Mouse (Mus musculus) retina, postnatal 7 days (tissue): ENCODE results near the gene Cst11.
"Not testable (repeated sequence)": the region's sequence is repeated elsewhere in the genome, so short reads cannot be mapped to it uniquely, and the experiment has no call there.

Experiments used
- DNase-seq: peaks from one replicate; pipeline ENCODE4 v3.0.0-alpha.2; 2012; ENCODE audit warnings: low read depth, low spot score

Cst11 gene

GRCm38 (mm10) chr2:148771397-148771796 is at the start of gene Cst11:
Cst11 (minus strand) TSS chr2:148771497.
- DNase-seq = not testable (repeated sequence)

GRCm38 (mm10) chr2:148819909-148820308 is 48.6 kb upstream of the Cst11 start, which contains the start of gene Cst13:
Cst13 (plus strand) TSS chr2:148820081.
- no peak for DNase-seq

GRCm38 (mm10) chr2:148806696-148807095 is 35.4 kb upstream of the Cst11 start:
- DNase-seq = no peak

GRCm38 (mm10) chr2:148801491-148801921 is 30.2 kb upstream of the Cst11 start:
- no peak for DNase-seq

- no peak for DNase-seq
These were observed 27.2 kb upstream of the Cst11 start, which contains the start of gene Cst8 for GRCm38 (mm10) chr2:148798485-148798884. Cst8 (plus strand) TSS chr2:148798785.

- no peak for DNase-seq
These were observed 17.8 kb upstream of the Cst11 start, which contains the start of gene Cst12 for GRCm38 (mm10) chr2:148789142-148789541. Cst12 (plus strand) TSS chr2:148789361.

- DNase-seq = no peak
These were observed 10.4 kb upstream of the Cst11 start, which contains the start of gene 8030411F24Rik for GRCm38 (mm10) chr2:148781709-148782108. 8030411F24Rik (plus strand) TSS chr2:148782009.

- no peak for DNase-seq
These were observed 7.5 kb downstream of the Cst11 start for GRCm38 (mm10) chr2:148763648-148764388.

GRCm38 (mm10) chr2:148754310-148754846 is 16.9 kb downstream of the Cst11 start:
- no peak for DNase-seq

- peak; percentile 75 for DNase-seq
These were observed 19.1 kb downstream of the Cst11 start for GRCm38 (mm10) chr2:148751893-148752813.

- DNase-seq = no peak
These were observed 21.2 kb downstream of the Cst11 start, which contains the start of gene Cstl1 for GRCm38 (mm10) chr2:148750058-148750457. Cstl1 (plus strand) TSS chr2:148750358.

- DNase-seq = no peak
These were observed 27.4 kb downstream of the Cst11 start for GRCm38 (mm10) chr2:148743846-148744407.

- DNase-seq = no peak
These were observed 28.3 kb downstream of the Cst11 start for GRCm38 (mm10) chr2:148743001-148743400.

- DNase-seq = peak; percentile 87
These were observed 38.8 kb downstream of the Cst11 start, which contains the start of gene Napb for GRCm38 (mm10) chr2:148732327-148733000. Napb (minus strand) TSS chr2:148732467.

GRCm38 (mm10) chr2:148731614-148732326 is 39.5 kb downstream of the Cst11 start:
- no peak for DNase-seq

GRCm38 (mm10) chr2:148719271-148719995 is 51.9 kb downstream of the Cst11 start:
- no peak for DNase-seq
